In the genomic region with DNA sequence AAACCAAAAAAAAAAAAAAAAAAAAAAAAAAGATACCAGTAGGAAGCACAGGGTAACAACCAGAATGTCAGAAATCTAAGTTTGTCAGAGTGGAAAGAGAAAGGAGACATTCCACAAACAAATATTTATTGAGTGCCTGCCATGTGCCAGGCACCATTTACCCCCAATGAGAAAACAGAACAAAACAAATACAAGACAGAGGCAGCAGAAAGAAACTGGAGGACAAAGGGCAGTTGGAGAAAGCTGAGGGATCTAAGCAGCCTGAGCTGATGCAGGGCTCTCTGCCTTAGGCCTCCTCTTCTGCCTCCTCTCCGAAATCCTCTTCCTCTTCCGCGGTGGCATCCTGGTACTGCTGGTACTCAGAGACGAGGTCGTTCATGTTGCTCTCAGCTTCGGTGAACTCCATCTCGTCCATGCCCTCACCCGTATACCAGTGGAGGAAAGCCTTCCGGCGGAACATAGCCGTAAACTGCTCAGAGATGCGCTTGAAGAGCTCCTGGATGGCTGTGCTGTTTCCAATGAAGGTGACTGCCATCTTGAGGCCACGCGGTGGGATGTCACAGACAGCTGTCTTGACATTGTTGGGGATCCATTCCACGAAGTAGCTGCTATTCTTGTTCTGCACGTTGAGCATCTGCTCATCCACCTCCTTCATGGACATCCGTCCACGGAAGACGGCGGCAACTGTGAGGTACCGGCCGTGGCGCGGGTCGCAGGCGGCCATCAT, we compare ENCODE assay signal across 8 mouse cellular contexts. TPM values are rescaled to one million over a fixed set of nuclear protein-coding genes. Genes with fewer than 3 reads are reported as not detected.
DNase-seq lines count a peak whose midpoint lies in the region; ATAC-seq and TF ChIP-seq lines count a peak whose summit lies in the region.

No protein-coding gene starts in this region.

- peak overlapping the region; percentile 99 for H3K9ac ChIP-seq in forebrain, embryonic 12.5 days
- H3K9ac ChIP-seq in limb, embryonic 13.5 days, result peak overlapping the region; percentile 98
- H3K9ac ChIP-seq in stomach, postnatal 0 days (ENCODE audit: low read length), result 0 out of 2 replicates have a peak overlapping the region, but pooled peaks have one; percentile 23

- peaks cover 54% of the 10 kb centered on the region for H3K36me3 ChIP-seq in forebrain, embryonic 12.5 days (replicated peaks)
- peaks cover 58% of the 10 kb centered on the region for H3K36me3 ChIP-seq in limb, embryonic 13.5 days
- H3K36me3 ChIP-seq in stomach, postnatal 0 days (ENCODE audit: control insufficient read depth, insufficient read depth, low read length), result peaks cover 18% of the 10 kb centered on the region

- TF ChIP-seq EP300 in stomach, postnatal 0 days (optimal IDR thresholded peaks at IDR 0.05), result no peak

- H3K4me3 ChIP-seq in forebrain, embryonic 12.5 days (replicated peaks), result peak overlapping the region; percentile 82
- H3K4me3 ChIP-seq in limb, embryonic 13.5 days, result peak overlapping the region; percentile 76
- no peak overlapping the region for H3K4me3 ChIP-seq in stomach, postnatal 0 days (ENCODE audit: low read depth, low read length)

- peak; percentile 31 for TF ChIP-seq CTCF in stomach, postnatal 0 days (IDR thresholded peaks at IDR 0.05; ENCODE audit: low read depth)

- no peaks in the 10 kb centered on the region for H3K9me3 ChIP-seq in forebrain, embryonic 12.5 days
- no peaks in the 10 kb centered on the region for H3K9me3 ChIP-seq in limb, embryonic 13.5 days
- H3K9me3 ChIP-seq in stomach, postnatal 0 days (ENCODE audit: control insufficient read depth, low read length), result no peaks in the 10 kb centered on the region

- ATAC-seq in forebrain, embryonic 12.5 days (ENCODE audit: low FRiP score), result no peak
- ATAC-seq in limb, embryonic 13.5 days (ENCODE audit: low FRiP score, low read depth), result no peak
- no peak for ATAC-seq in stomach, postnatal 0 days (ENCODE audit: low FRiP score, low TSS enrichment)

- 77% methylated on average over 26 of the region's 26 CpGs for WGBS in forebrain, embryonic 12.5 days
- 77% methylated on average over 26 of the region's 26 CpGs for WGBS in limb, embryonic 13.5 days
- 67% methylated on average over 26 of the region's 26 CpGs for WGBS in stomach, postnatal 0 days

- peak; percentile 38 to 52 for DNase-seq in layer of hippocampus, postnatal 14 days (ENCODE audit: low spot score in 2 of 2)
- no peak for DNase-seq in layer of hippocampus, postnatal 25 days (ENCODE audit: extremely low spot score in 1 of 2, low spot score in 1 of 2)
- DNase-seq in ZHBTc4 (ENCODE audit: low read depth, low spot score), result peak; percentile 48
- no peak for DNase-seq in stomach, postnatal 0 days (ENCODE audit: low spot score)
- no peak for DNase-seq in frontal cortex, postnatal 25 days (ENCODE audit: low spot score in 2 of 2)
- DNase-seq in gastrocnemius, adult 18-20 months (ENCODE audit: low spot score), result no peak

- H3K27me3 ChIP-seq in forebrain, embryonic 12.5 days, result no peaks in the 10 kb centered on the region
- H3K27me3 ChIP-seq in limb, embryonic 13.5 days, result no peaks in the 10 kb centered on the region
- H3K27me3 ChIP-seq in stomach, postnatal 0 days (ENCODE audit: control insufficient read depth, insufficient read depth, low read length), result no peaks in the 10 kb centered on the region

- H3K27ac ChIP-seq in forebrain, embryonic 12.5 days, result 0 out of 2 replicates have a peak overlapping the region, but pooled peaks have one; percentile 56
- H3K27ac ChIP-seq in limb, embryonic 13.5 days, result no peak overlapping the region
- H3K27ac ChIP-seq in stomach, postnatal 0 days (replicated peaks), result no peak overlapping the region

- H3K4me2 ChIP-seq in forebrain, embryonic 12.5 days, result peak overlapping the region; percentile 80
- H3K4me2 ChIP-seq in limb, embryonic 13.5 days (replicated peaks), result peak overlapping the region; percentile 80
- peak overlapping the region; percentile 6; the same call in 1 of the 2 replicates for H3K4me2 ChIP-seq in stomach, postnatal 0 days (replicated peaks; ENCODE audit: low read depth)

- H3K4me1 ChIP-seq in forebrain, embryonic 12.5 days, result peaks cover 43% of the 10 kb centered on the region
- H3K4me1 ChIP-seq in limb, embryonic 13.5 days, result peaks cover 52% of the 10 kb centered on the region
- 0 out of 2 replicates have a peak, but pooled peaks cover 5% of the 10 kb centered on the region for H3K4me1 ChIP-seq in stomach, postnatal 0 days (replicated peaks; ENCODE audit: control insufficient read depth, insufficient read depth)

RNA-seq across cellular contexts. Expression of gene Tubb5, which starts 3.2 kb away (rescaled TPM):
- total RNA-seq in layer of hippocampus, postnatal 14 days (2021), result 100 to 1,000 TPM; 615 to 684 TPM
- 100 to 1,000 TPM; 381 to 413 TPM for total RNA-seq in layer of hippocampus, postnatal 25 days (2021)
- 1,541 and 1,619 TPM in 2 replicates for polyA plus RNA-seq in forebrain, embryonic 12.5 days (2016; fragmentation: Nextera tagmentation; extraction: Ambion mirVana)
- polyA plus RNA-seq in limb, embryonic 13.5 days (2015; fragmentation: Nextera tagmentation; extraction: Ambion mirVana), result 1,168 and 1,170 TPM in 2 replicates
- 251 and 296 TPM in 2 replicates for polyA plus RNA-seq in stomach, postnatal 0 days (2015; fragmentation: Nextera tagmentation; extraction: Ambion mirVana)
- 10 to 100 TPM; 25.7 to 34.7 TPM for total RNA-seq in gastrocnemius, adult 18-20 months (2021)

RNA-seq across cellular contexts. Expression of gene Mdc1, which starts 6.5 kb away (rescaled TPM):
- total RNA-seq in layer of hippocampus, postnatal 14 days (2021), result 10 to 100 TPM; 13.6 to 15.0 TPM
- total RNA-seq in layer of hippocampus, postnatal 25 days (2021), result 10 to 100 TPM; 12.1 to 16.5 TPM
- 22.3 and 26.1 TPM in 2 replicates for polyA plus RNA-seq in forebrain, embryonic 12.5 days (2016; fragmentation: Nextera tagmentation; extraction: Ambion mirVana)
- 13.5 and 15.5 TPM in 2 replicates for polyA plus RNA-seq in limb, embryonic 13.5 days (2015; fragmentation: Nextera tagmentation; extraction: Ambion mirVana)
- polyA plus RNA-seq in stomach, postnatal 0 days (2015; fragmentation: Nextera tagmentation; extraction: Ambion mirVana), result 2.1 and 2.2 TPM in 2 replicates
- 1 to 10 TPM; 4.2 to 6.7 TPM for total RNA-seq in gastrocnemius, adult 18-20 months (2021)

RNA-seq across cellular contexts. Expression of gene Flot1, which starts 11.8 kb away (rescaled TPM):
- 100 to 1,000 TPM; 139 to 147 TPM for total RNA-seq in layer of hippocampus, postnatal 14 days (2021)
- total RNA-seq in layer of hippocampus, postnatal 25 days (2021), result 100 to 1,000 TPM; 122 to 132 TPM
- polyA plus RNA-seq in forebrain, embryonic 12.5 days (2016; fragmentation: Nextera tagmentation; extraction: Ambion mirVana), result 53.7 and 56.0 TPM in 2 replicates
- polyA plus RNA-seq in limb, embryonic 13.5 days (2015; fragmentation: Nextera tagmentation; extraction: Ambion mirVana), result 50.2 and 57.5 TPM in 2 replicates
- polyA plus RNA-seq in stomach, postnatal 0 days (2015; fragmentation: Nextera tagmentation; extraction: Ambion mirVana), result 41.0 and 43.5 TPM in 2 replicates
- total RNA-seq in gastrocnemius, adult 18-20 months (2021), result 10 to 100 TPM; 58.1 to 61.3 TPM

RNA-seq across cellular contexts. Expression of gene Ier3, which starts 13.4 kb away (rescaled TPM):
- 1 to 10 TPM; 3.8 to 4.2 TPM for total RNA-seq in layer of hippocampus, postnatal 14 days (2021)
- total RNA-seq in layer of hippocampus, postnatal 25 days (2021), result 1 to 10 TPM; 3.2 to 5.1 TPM
- 4.9 and 5.3 TPM in 2 replicates for polyA plus RNA-seq in forebrain, embryonic 12.5 days (2016; fragmentation: Nextera tagmentation; extraction: Ambion mirVana)
- polyA plus RNA-seq in limb, embryonic 13.5 days (2015; fragmentation: Nextera tagmentation; extraction: Ambion mirVana), result 13.7 and 14.7 TPM in 2 replicates
- 74.8 and 79.5 TPM in 2 replicates for polyA plus RNA-seq in stomach, postnatal 0 days (2015; fragmentation: Nextera tagmentation; extraction: Ambion mirVana)
- total RNA-seq in gastrocnemius, adult 18-20 months (2021), result 1 to 10 TPM; 7.1 to 8.0 TPM

RNA-seq across cellular contexts. Expression of gene Nrm, which starts 26.3 kb away (rescaled TPM):
- 1 to 10 TPM; 3.9 to 4.7 TPM for total RNA-seq in layer of hippocampus, postnatal 14 days (2021)
- total RNA-seq in layer of hippocampus, postnatal 25 days (2021), result 1 to 10 TPM; 2.1 to 3.5 TPM
- polyA plus RNA-seq in forebrain, embryonic 12.5 days (2016; fragmentation: Nextera tagmentation; extraction: Ambion mirVana), result 56.2 and 60.5 TPM in 2 replicates
- 54.9 and 55.1 TPM in 2 replicates for polyA plus RNA-seq in limb, embryonic 13.5 days (2015; fragmentation: Nextera tagmentation; extraction: Ambion mirVana)
- polyA plus RNA-seq in stomach, postnatal 0 days (2015; fragmentation: Nextera tagmentation; extraction: Ambion mirVana), result 27.3 and 27.4 TPM in 2 replicates
- 1 to 10 TPM in 1 of 2 experiments, under 1 TPM in 1; 0.68 to 1.5 TPM for total RNA-seq in gastrocnemius, adult 18-20 months (2021)

Comparison
In these comparisons a context has a peak if more than half of its experiments do, and no peak if none do; other contexts are left out.
1. DNase-seq: peak in layer of hippocampus, postnatal 14 days (2 of 2) and ZHBTc4 (single experiment); none in layer of hippocampus, postnatal 25 days (0 of 2), stomach, postnatal 0 days (single experiment), frontal cortex, postnatal 25 days (0 of 2) and gastrocnemius, adult 18-20 months (single experiment).
2. H3K4me2 ChIP-seq: peak in every context shown above with its lines; median percentile 80 in forebrain, embryonic 12.5 days; 80 in limb, embryonic 13.5 days; 6 in stomach, postnatal 0 days.
3. H3K9ac ChIP-seq: peak in every context shown above with its lines; median percentile 99 in forebrain, embryonic 12.5 days; 98 in limb, embryonic 13.5 days; 23 in stomach, postnatal 0 days.
4. RNA of gene Tubb5, which starts 3.2 kb away (total RNA-seq): 615 to 684 TPM in layer of hippocampus, postnatal 14 days and 381 to 413 TPM in layer of hippocampus, postnatal 25 days; 25.7 to 34.7 TPM in gastrocnemius, adult 18-20 months; every median in the first group is over 10 times any median in the second.